Mouse (Mus musculus) E14TG2a.4 (cell line): Measurements from ENCODE around the gene Gnao1.

Experiments
- H3K27me3 ChIP-seq: 2 replicates; pipeline ENCODE4 v1.6.1; 2014; ENCODE audit warnings: low read length, control low read depth; ENCODE audit not compliant: insufficient read depth
- H3K36me3 ChIP-seq: 2 replicates; pipeline ENCODE4 v1.6.1; 2014; ENCODE audit warnings: low read length, control low read depth; ENCODE audit not compliant: insufficient read depth
- H3K4me1 ChIP-seq: replicated peaks from 2 replicates; pipeline ENCODE4 v1.6.1; 2014; ENCODE audit warnings: low read depth, low read length, control low read depth
- H3K4me3 ChIP-seq: replicated peaks from 2 replicates; pipeline ENCODE4 v1.5.1; 2014; ENCODE audit warnings: mild to moderate bottlenecking, low read length
- H3K9me3 ChIP-seq: 2 replicates; pipeline ENCODE4 v1.6.1; 2014; ENCODE audit warnings: low read length, control low read depth
- CTCF ChIP-seq: conservative IDR thresholded peaks from 2 replicates; pipeline ENCODE4 v1.5.1; 2014; ENCODE audit warnings: low read length
- NANOG ChIP-seq: IDR thresholded peaks from 2 replicates; pipeline ENCODE4 v1.6.1; 2014; ENCODE audit warnings: borderline replicate concordance, low read length, mixed read lengths
- POU5F1 ChIP-seq: IDR thresholded peaks from 2 replicates; pipeline ENCODE4 v1.6.1; 2014; ENCODE audit warnings: low read length, borderline replicate concordance

Gnao1 gene

DNA sequence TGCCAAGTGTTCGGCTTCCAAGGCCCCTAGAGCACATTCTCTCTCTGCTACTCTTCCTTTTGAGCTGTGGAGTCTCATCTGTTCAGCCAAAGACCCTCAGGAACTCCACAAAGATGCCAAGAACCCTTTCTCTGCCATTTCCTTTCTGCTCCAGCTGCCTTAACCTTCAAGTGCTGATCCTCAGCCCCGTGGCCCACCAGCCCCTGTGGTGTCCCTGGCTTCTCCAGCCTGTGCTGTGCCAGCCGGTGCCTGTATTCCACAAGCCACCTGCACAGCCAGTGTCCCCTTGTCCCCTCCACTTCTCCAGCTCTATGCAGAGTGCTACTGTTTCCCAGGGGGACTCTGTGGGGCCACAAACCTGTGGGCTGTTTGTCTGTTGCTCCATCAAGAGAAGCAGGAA lies 83.8 kb downstream of the Gnao1 start:
- peaks cover 20% of the 10 kb centered on the region for H3K4me1 ChIP-seq
- TF ChIP-seq CTCF (no peak), POU5F1 (no peak), NANOG (no peak)
- H3K27me3 ChIP-seq = no peaks in the 10 kb centered on the region
- H3K36me3 ChIP-seq = no peaks in the 10 kb centered on the region
- peaks cover 5% of the 10 kb centered on the region for H3K9me3 ChIP-seq
- H3K4me3 ChIP-seq = no peak overlapping the region

DNA sequence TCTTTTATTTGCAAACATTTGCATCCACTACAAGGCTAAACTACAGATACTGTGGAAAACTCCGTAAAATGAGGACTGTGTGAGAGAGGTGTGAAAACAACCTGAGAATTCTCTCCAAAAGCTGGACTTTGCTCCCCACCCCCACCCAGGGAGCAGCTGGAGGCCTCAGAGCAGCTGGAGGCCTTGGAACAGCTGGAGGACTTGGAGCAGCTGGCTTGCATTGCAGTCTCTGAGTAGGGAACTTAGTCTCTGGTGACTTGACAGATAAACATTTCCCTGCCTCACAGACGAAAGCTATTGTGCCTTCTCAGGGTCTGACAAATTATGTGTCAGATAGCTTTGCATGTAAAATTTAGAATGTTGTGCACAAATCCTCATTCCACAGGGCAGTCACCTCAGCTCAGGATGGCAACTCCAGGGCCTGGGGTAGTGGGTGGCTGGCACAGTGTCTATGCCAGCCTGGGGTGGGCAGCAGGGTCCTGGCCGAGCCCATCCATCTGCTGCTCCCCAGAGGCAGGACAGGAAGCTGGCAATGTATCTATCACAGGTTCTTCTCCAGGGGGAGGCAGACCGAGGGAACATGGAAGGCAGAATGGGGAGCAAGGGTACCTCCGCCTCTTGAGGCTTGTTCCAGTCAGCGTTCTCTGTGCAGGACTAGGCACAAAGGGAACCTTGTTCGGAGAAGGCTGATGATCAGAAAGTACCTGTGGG lies 87.2 kb downstream of the Gnao1 start:
- no peak for TF ChIP-seq CTCF
- no peak for TF ChIP-seq POU5F1
- no peak for TF ChIP-seq NANOG
- peaks cover 5% of the 10 kb centered on the region for H3K9me3 ChIP-seq
- peaks cover 6% of the 10 kb centered on the region for H3K4me1 ChIP-seq
- no peaks in the 10 kb centered on the region for H3K36me3 ChIP-seq
- no peaks in the 10 kb centered on the region for H3K27me3 ChIP-seq
- no peak overlapping the region for H3K4me3 ChIP-seq

GRCm38 (mm10) chr8:93898570-93898969 lies 88.8 kb downstream of the Gnao1 start:
- peaks cover 5% of the 10 kb centered on the region for H3K9me3 ChIP-seq
- no peak overlapping the region for H3K4me3 ChIP-seq
- no peaks in the 10 kb centered on the region for H3K4me1 ChIP-seq
- H3K27me3 ChIP-seq = no peaks in the 10 kb centered on the region
- TF ChIP-seq POU5F1 (no peak), CTCF (no peak), NANOG (no peak)
- no peaks in the 10 kb centered on the region for H3K36me3 ChIP-seq

DNA sequence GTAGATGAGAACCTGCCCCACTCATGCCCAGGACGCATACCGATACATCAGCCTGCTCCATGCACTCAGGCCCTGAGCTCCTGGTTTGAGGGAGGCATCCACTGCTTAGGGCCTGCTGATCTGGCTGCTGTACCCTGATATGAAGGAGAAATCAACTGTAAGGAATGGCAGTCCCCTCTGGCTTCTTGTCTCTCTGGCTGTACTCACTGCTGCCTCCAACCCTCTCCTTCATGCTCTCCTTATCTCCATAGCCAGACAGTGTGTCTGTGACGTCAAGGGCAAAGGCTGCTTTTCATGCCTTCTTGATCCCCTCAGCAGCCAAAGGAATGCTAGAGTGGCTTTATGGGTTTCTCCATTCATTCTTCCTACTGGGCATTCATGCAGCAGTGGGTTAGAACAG lies 92.3 kb downstream of the Gnao1 start:
- H3K4me1 ChIP-seq = no peaks in the 10 kb centered on the region
- H3K36me3 ChIP-seq = no peaks in the 10 kb centered on the region
- H3K4me3 ChIP-seq = no peak overlapping the region
- H3K27me3 ChIP-seq = no peaks in the 10 kb centered on the region
- no peak for TF ChIP-seq POU5F1
- no peak for TF ChIP-seq CTCF
- TF ChIP-seq NANOG = no peak
- H3K9me3 ChIP-seq = no peaks in the 10 kb centered on the region

DNA sequence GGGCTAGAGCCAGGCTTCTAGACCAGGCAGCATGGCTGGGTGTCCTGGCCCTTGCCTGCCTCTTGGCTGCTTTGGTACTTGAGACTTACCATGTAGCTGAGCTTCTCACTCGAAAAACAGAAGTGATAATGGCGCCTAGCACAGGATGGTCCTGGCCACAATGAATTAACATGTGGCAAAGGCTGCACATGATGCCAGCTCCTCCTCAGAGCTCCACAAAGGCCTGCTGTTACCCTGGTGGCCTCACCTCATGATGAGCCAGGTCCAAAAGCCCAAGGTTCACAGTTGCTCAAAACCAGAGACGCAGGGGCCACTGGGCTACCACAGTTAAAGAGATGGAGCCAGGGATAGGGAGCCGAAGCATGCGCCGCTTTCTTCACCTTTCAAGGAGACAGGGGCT lies 97.2 kb downstream of the Gnao1 start:
- no peaks in the 10 kb centered on the region for H3K4me1 ChIP-seq
- TF ChIP-seq NANOG (no peak), POU5F1 (no peak), CTCF (no peak)
- H3K36me3 ChIP-seq = no peaks in the 10 kb centered on the region
- H3K9me3 ChIP-seq = no peaks in the 10 kb centered on the region
- H3K27me3 ChIP-seq = no peaks in the 10 kb centered on the region
- no peak overlapping the region for H3K4me3 ChIP-seq

DNA sequence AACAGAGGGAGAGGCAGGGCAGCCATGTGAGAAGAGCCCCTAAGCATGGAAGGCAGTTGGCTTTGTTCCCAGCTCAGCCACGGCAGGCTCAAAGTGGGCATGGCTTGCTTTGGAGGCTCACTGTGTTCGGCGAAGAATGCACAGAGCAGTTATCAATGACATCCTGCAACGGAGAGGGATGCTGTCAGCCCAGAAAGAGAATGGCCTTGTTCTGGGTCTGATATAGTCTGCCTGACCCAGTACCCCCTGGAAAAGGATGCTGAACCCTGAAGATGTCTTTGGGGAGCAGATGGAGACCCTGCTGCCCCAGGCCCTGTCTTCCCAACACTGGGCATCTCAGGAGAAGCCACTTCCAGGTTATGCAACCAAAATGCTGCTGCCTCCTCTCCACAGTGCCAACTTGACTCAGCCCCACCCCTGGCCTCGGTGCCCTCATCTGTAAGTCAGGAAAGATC lies 98.2 kb downstream of the Gnao1 start:
- TF ChIP-seq POU5F1 = no peak
- no peak for TF ChIP-seq CTCF
- no peak for TF ChIP-seq NANOG
- no peaks in the 10 kb centered on the region for H3K36me3 ChIP-seq
- no peaks in the 10 kb centered on the region for H3K9me3 ChIP-seq

DNA sequence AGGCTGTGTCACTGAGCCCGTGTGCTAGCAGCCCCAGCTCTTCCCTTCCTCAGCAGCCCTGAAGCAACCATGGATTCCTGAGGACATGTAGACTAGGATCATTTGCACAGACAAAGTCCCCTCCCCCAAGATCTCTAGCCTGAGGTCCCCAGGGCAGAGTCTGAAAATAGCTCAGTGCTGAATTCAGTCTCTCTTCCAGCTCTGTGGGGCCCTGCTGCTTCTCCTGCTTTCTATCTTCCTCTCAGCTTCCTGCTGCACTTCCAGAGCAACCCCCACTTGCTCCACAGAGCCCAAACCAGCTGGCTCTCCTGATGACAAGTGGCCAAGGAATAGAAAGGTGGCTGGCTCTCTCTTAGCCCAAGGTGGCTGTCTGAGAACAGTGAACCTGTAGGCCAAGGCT lies 98.8 kb downstream of the Gnao1 start:
- H3K4me1 ChIP-seq = no peaks in the 10 kb centered on the region
- TF ChIP-seq POU5F1 = no peak
- no peak for TF ChIP-seq NANOG
- TF ChIP-seq CTCF = no peak
- H3K36me3 ChIP-seq = no peaks in the 10 kb centered on the region
- H3K4me3 ChIP-seq = no peak overlapping the region
- H3K9me3 ChIP-seq = no peaks in the 10 kb centered on the region
- no peaks in the 10 kb centered on the region for H3K27me3 ChIP-seq

More for the DNA sequence above, 98.2 kb downstream of the Gnao1 start:
- no peaks in the 10 kb centered on the region for H3K27me3 ChIP-seq
- no peak overlapping the region for H3K4me3 ChIP-seq
- no peaks in the 10 kb centered on the region for H3K4me1 ChIP-seq

- Histone ChIP-seq H3K4me1 (no peaks in the 10 kb centered on the region), H3K9me3 (no peaks in the 10 kb centered on the region), H3K36me3 (no peaks in the 10 kb centered on the region), H3K4me3 (no peak overlapping the region), H3K27me3 (peaks cover 9% of the 10 kb centered on the region)
- TF ChIP-seq NANOG (no peak), POU5F1 (no peak), CTCF (no peak)
Observed at GRCm38 (mm10) chr8:93911715-93912555, 102.2 kb downstream of the Gnao1 start.
